Mouse (Mus musculus): ENCODE measurements around the gene Tnrc6b. TPM values are rescaled to one million over a fixed set of nuclear protein-coding genes. Genes with fewer than 3 reads are reported as not detected.

The Tnrc6b gene
- polyA plus RNA-seq, 1 experiment from 2014 or later: 26.8 TPM

DNA sequence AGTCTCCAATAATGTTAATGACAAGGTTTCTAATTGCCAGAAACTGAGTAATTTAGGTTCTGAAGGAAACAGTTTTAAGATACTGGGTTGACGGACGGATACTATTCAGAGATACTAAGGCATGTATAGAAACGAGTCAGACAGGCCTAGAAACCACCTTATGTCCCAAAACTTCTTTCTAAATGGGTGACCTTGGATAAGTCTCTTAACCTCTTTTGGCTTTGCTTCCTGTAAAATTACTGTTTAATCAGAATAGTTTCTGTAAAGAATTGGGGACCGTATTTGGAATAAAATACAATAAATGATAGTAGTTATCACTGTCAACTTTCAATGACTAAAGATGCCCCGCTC is 881 bp upstream of the Tnrc6b start:
- Histone ChIP-seq H3K27ac (ENCODE audit: low read depth, low read length) (peak overlapping the region; percentile 57; the same call in 1 of the 2 replicates), H3K4me2 (ENCODE audit: low read length) (peak overlapping the region; percentile 47), H3K4me1 (ENCODE audit: control insufficient read depth, insufficient read depth, low read depth, low read length) (peaks cover 22% of the 10 kb centered on the region), H3K9ac (ENCODE audit: low read depth, low read length) (no peak overlapping the region), H3K9me3 (ENCODE audit: control insufficient read depth, low read length) (no peaks in the 10 kb centered on the region), H3K4me3 (ENCODE audit: low read length) (peak overlapping the region; percentile 89), H3K36me3 (ENCODE audit: control insufficient read depth, insufficient read depth, low read length) (no peaks in the 10 kb centered on the region), H3K27me3 (replicated peaks; ENCODE audit: control insufficient read depth, insufficient read depth, low read length) (no peaks in the 10 kb centered on the region)
- ATAC-seq: no peak
- 17% methylated on average over 5 of the region's 5 CpGs for WGBS

DNA sequence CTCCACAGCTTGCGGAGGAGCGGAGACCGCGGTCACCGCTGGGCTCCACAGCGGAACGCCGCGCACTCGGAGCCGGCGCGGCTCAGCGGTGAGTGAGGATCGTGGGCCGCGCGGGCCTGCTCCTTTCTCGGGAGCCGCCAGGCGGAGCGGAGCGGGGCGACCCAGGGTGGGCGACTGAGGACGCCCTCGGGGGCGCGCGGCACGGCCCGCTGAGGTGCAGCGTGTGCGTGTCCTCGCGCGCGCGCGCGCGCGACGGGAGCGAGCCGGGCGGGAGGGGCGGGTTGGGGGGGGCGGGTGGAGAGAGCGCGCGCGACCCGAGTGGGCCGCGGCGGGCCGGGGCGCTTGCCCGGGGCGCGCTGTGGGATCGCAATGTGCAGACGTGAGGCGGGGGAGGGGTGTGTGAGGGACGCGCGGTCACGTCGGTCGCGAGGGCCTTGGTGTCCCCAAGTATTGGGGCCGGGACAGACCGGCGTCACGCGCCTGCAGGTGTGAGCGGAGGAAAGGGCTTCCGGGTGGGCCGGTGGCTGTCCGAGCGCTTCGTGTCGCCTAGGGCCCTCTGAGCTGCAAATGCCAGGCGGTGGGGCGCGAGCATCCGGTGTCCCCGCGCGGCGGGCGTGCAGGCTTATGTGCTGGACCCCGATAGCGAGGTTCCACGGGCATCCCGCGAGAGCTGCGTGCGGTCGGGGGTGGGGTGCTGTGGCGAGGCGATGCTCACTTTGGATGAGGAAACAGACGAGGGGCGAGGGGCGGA is 463 bp downstream of the Tnrc6b start:
- peaks cover 16% of the 10 kb centered on the region for H3K4me1 ChIP-seq (ENCODE audit: control insufficient read depth, insufficient read depth, low read depth, low read length)
- under 1% methylated on average over 83 of the region's 106 CpGs for WGBS
- peak overlapping the region; percentile 89 for H3K4me3 ChIP-seq (ENCODE audit: low read length)
- H3K36me3 ChIP-seq (ENCODE audit: control insufficient read depth, insufficient read depth, low read length): no peaks in the 10 kb centered on the region
- H3K9me3 ChIP-seq (ENCODE audit: control insufficient read depth, low read length): no peaks in the 10 kb centered on the region
- peak overlapping the region; percentile 91 for H3K9ac ChIP-seq (ENCODE audit: low read depth, low read length)
- peak; percentile 37 for ATAC-seq
- H3K4me2 ChIP-seq (ENCODE audit: low read length): peak overlapping the region; percentile 85
- H3K27ac ChIP-seq (ENCODE audit: low read depth, low read length): peak overlapping the region; percentile 90
- no peaks in the 10 kb centered on the region for H3K27me3 ChIP-seq (replicated peaks; ENCODE audit: control insufficient read depth, insufficient read depth, low read length)

DNA sequence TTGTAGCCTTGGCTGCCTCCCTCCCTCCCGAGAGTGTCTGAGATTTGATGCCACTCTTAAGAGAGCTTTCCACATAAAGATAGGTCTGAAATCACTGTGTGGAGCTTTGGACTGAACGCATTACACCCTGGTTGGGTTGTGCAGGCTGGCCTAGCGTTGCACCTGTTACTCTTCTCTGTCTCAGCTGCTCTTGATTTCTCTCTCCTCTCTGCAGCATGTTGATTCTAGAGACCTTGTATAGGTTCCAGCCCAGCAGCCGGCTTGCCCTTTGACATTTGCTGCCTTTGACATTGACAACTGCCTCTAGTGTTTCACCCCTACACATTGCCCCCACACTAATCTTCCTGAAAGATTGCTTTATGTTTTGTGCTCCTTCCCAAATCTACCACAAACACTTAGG is 3.2 kb downstream of the Tnrc6b start:
- WGBS: 75% methylated on average over 4 of the region's 4 CpGs
- Histone ChIP-seq H3K9me3 (ENCODE audit: control insufficient read depth, low read length) (no peaks in the 10 kb centered on the region), H3K36me3 (ENCODE audit: control insufficient read depth, insufficient read depth, low read length) (no peaks in the 10 kb centered on the region), H3K9ac (ENCODE audit: low read depth, low read length) (no peak overlapping the region), H3K4me2 (ENCODE audit: low read length) (no peak overlapping the region), H3K4me1 (ENCODE audit: control insufficient read depth, insufficient read depth, low read depth, low read length) (peaks cover 10% of the 10 kb centered on the region), H3K27ac (ENCODE audit: low read depth, low read length) (no peak overlapping the region), H3K4me3 (ENCODE audit: low read length) (no peak overlapping the region), H3K27me3 (replicated peaks; ENCODE audit: control insufficient read depth, insufficient read depth, low read length) (no peaks in the 10 kb centered on the region)
- no peak for ATAC-seq

DNA sequence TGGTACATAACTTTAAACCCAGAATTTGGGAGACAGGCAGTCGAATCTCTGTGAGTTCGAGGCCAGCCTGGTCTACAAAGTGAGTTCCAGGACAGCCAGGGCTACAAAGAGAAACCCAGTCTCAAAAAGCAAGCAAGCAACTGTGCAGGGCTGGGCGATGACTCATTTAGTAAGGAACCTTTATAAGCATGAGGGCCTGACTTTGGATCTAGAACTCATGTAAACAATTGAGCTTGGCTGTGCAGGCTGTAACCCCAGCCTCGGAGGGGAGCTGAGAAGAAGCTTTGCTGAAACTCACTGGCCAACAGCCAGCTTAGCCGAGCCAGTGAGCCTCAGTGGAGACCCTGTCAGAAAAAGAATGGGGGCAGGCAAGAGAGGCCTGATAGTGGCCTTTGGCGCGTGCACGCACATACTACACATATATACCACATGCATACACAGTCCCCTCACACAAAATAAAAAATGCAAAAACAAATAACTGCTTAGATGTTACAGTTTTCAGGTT is 5.6 kb downstream of the Tnrc6b start:
- H3K4me2 ChIP-seq (ENCODE audit: low read length): no peak overlapping the region
- no peaks in the 10 kb centered on the region for H3K27me3 ChIP-seq (replicated peaks; ENCODE audit: control insufficient read depth, insufficient read depth, low read length)
- WGBS: 82% methylated on average over 8 of the region's 8 CpGs
- H3K4me1 ChIP-seq (ENCODE audit: control insufficient read depth, insufficient read depth, low read depth, low read length): peaks cover 5% of the 10 kb centered on the region
- ATAC-seq: no peak
- H3K27ac ChIP-seq (ENCODE audit: low read depth, low read length): no peak overlapping the region
- no peak overlapping the region for H3K4me3 ChIP-seq (ENCODE audit: low read length)
- H3K9ac ChIP-seq (ENCODE audit: low read depth, low read length): no peak overlapping the region
- H3K9me3 ChIP-seq (ENCODE audit: control insufficient read depth, low read length): no peaks in the 10 kb centered on the region
- H3K36me3 ChIP-seq (ENCODE audit: control insufficient read depth, insufficient read depth, low read length): no peaks in the 10 kb centered on the region

DNA sequence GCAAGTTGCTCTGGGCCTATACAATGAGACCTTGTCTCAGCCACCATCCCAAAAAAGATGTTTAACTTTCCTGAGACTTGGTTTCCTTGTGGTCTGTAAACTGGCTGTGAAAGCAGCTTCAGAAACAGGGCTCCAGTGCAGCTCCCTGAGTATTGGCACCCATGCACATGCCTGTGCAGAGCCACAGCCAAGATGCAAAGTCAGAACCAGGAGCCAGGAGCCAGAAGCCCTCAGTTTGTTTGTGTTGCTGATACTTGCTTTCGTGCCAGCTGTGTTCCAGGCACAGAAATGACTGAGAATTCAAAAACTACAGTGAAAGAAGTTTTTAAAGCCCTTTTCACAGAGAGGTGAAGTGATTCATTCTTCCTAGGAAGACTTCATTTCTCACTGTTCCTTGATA is 6.3 kb downstream of the Tnrc6b start:
- Histone ChIP-seq H3K27me3 (replicated peaks; ENCODE audit: control insufficient read depth, insufficient read depth, low read length) (no peaks in the 10 kb centered on the region), H3K27ac (ENCODE audit: low read depth, low read length) (no peak overlapping the region), H3K36me3 (ENCODE audit: control insufficient read depth, insufficient read depth, low read length) (no peaks in the 10 kb centered on the region), H3K4me1 (ENCODE audit: control insufficient read depth, insufficient read depth, low read depth, low read length) (peaks cover 3% of the 10 kb centered on the region), H3K9ac (ENCODE audit: low read depth, low read length) (no peak overlapping the region), H3K4me3 (ENCODE audit: low read length) (no peak overlapping the region), H3K4me2 (ENCODE audit: low read length) (no peak overlapping the region), H3K9me3 (ENCODE audit: control insufficient read depth, low read length) (no peaks in the 10 kb centered on the region)
- 52% methylated on average over 1 of the region's 1 CpGs for WGBS
- ATAC-seq: no peak

DNA sequence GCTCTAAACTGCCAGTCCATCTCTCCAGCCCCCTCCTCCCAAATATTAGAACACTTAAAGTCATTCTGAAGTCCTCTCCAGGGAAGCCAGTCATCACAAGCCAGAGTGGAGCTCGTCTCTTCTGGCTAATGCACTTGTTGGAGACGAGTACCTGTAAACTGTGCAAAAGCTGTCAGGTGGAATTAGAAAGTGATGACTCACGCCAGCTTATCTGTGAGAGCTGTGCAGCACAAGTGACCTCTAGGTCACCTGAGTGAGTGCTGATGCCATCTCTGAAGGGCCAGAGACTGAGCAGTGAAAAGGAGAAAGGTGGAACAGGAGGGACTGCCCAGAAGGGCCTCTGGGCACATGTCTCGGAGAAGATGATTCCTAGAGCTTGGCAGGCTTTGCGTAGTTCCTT is 9.1 kb downstream of the Tnrc6b start:
- Histone ChIP-seq H3K27ac (ENCODE audit: low read depth, low read length) (no peak overlapping the region), H3K4me1 (ENCODE audit: control insufficient read depth, insufficient read depth, low read depth, low read length) (no peaks in the 10 kb centered on the region; the same call in 1 of the 2 replicates), H3K27me3 (replicated peaks; ENCODE audit: control insufficient read depth, insufficient read depth, low read length) (no peaks in the 10 kb centered on the region), H3K36me3 (ENCODE audit: control insufficient read depth, insufficient read depth, low read length) (no peaks in the 10 kb centered on the region), H3K4me3 (ENCODE audit: low read length) (no peak overlapping the region), H3K9ac (ENCODE audit: low read depth, low read length) (no peak overlapping the region), H3K9me3 (ENCODE audit: control insufficient read depth, low read length) (no peaks in the 10 kb centered on the region), H3K4me2 (ENCODE audit: low read length) (no peak overlapping the region)
- no peak for ATAC-seq
- 89% methylated on average over 5 of the region's 5 CpGs for WGBS

DNA sequence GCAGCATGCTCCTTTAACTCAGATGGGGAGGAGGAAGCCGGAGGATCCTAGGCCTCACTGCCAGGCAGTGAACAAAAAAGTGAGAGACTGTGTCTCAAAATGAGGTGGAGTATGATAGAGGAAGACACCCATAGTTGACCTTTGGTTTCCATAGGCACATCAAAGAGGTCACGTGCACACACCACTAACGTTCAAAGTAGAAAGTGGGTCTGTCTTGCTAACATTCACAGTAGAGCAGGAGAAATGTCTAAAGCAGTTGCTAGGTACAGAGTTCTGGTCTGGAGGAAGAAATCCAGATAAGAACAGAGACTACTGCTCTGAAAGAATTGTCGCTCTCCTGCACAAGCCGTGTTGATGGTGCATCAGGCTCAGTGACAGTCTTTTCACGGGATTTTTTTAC is 10.7 kb downstream of the Tnrc6b start:
- WGBS: 81% methylated on average over 6 of the region's 6 CpGs
- Histone ChIP-seq H3K27me3 (replicated peaks; ENCODE audit: control insufficient read depth, insufficient read depth, low read length) (no peaks in the 10 kb centered on the region), H3K9ac (ENCODE audit: low read depth, low read length) (no peak overlapping the region), H3K4me3 (ENCODE audit: low read length) (no peak overlapping the region), H3K4me2 (ENCODE audit: low read length) (no peak overlapping the region), H3K27ac (ENCODE audit: low read depth, low read length) (no peak overlapping the region), H3K4me1 (ENCODE audit: control insufficient read depth, insufficient read depth, low read depth, low read length) (no peaks in the 10 kb centered on the region; the same call in 1 of the 2 replicates), H3K36me3 (ENCODE audit: control insufficient read depth, insufficient read depth, low read length) (no peaks in the 10 kb centered on the region), H3K9me3 (ENCODE audit: control insufficient read depth, low read length) (no peaks in the 10 kb centered on the region)
- ATAC-seq: no peak

DNA sequence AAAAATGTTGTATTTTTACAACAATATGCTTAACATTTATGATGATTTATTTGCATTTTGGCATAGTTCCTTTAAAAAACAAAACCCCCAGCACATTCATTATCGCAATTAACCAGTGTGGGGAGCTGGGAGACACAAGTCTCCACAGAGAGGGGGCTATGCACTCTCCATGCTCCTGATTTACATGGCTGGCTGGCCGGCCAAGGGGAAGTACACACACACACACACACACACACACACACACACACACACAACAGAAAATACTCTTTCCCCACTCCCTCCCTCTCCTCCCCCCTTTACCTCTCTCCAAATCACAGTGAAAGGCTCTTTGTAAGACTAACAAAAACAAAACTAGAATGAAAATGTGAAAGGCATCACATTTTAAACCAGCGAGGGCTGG is 11.3 kb downstream of the Tnrc6b start:
- H3K27me3 ChIP-seq (replicated peaks; ENCODE audit: control insufficient read depth, insufficient read depth, low read length): no peaks in the 10 kb centered on the region
- H3K9me3 ChIP-seq (ENCODE audit: control insufficient read depth, low read length): no peaks in the 10 kb centered on the region
- WGBS: 42% methylated on average over 3 of the region's 3 CpGs
- H3K4me2 ChIP-seq (ENCODE audit: low read length): no peak overlapping the region
- peak; percentile 76 for ATAC-seq
- H3K4me1 ChIP-seq (ENCODE audit: control insufficient read depth, insufficient read depth, low read depth, low read length): no peaks in the 10 kb centered on the region; the same call in 1 of the 2 replicates
- H3K9ac ChIP-seq (ENCODE audit: low read depth, low read length): no peak overlapping the region
- no peak overlapping the region for H3K27ac ChIP-seq (ENCODE audit: low read depth, low read length)
- H3K4me3 ChIP-seq (ENCODE audit: low read length): no peak overlapping the region
- no peaks in the 10 kb centered on the region for H3K36me3 ChIP-seq (ENCODE audit: control insufficient read depth, insufficient read depth, low read length)

DNA sequence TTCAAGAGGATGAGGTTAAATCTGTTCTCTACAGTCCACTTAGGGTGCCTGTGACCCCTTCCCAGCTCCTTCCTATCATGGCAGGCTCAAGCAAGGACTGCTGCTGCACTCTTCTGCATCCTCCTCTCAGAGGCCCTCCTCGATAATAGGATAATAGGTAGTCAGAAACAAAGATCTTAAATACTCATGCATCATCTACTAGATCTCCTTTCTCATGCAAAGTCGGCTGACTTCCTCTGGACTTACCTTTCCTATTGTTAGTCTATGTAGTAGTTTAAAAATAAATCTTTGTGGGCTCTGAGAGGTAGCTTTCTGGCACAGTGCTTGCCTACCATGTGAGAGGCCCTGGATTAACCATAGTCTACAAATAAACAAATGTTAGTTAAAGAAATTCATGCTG is 18.4 kb downstream of the Tnrc6b start:
- no peaks in the 10 kb centered on the region for H3K27me3 ChIP-seq (replicated peaks; ENCODE audit: control insufficient read depth, insufficient read depth, low read length)
- no peak overlapping the region for H3K4me2 ChIP-seq (ENCODE audit: low read length)
- H3K36me3 ChIP-seq (ENCODE audit: control insufficient read depth, insufficient read depth, low read length): no peaks in the 10 kb centered on the region
- no peak overlapping the region for H3K9ac ChIP-seq (ENCODE audit: low read depth, low read length)
- no peak for ATAC-seq
- H3K9me3 ChIP-seq (ENCODE audit: control insufficient read depth, low read length): no peaks in the 10 kb centered on the region
- 73% methylated on average over 2 of the region's 2 CpGs for WGBS
- no peaks in the 10 kb centered on the region for H3K4me1 ChIP-seq (ENCODE audit: control insufficient read depth, insufficient read depth, low read depth, low read length)
- no peak overlapping the region for H3K4me3 ChIP-seq (ENCODE audit: low read length)
- H3K27ac ChIP-seq (ENCODE audit: low read depth, low read length): no peak overlapping the region
